Mouse (Mus musculus): Measurements from ENCODE around the gene Atp6v1a. TPM values are rescaled to one million over a fixed set of nuclear protein-coding genes. Genes with fewer than 3 reads are reported as not detected.

Atp6v1a gene
- total and polyA plus RNA-seq, 3 experiments: 75.0 to 104 (median 78.5) TPM

GRCm38 (mm10) chr16:44140186-44140787 lies 782 bp upstream of the Atp6v1a start:
- H3K27ac ChIP-seq (ENCODE audit: insufficient read depth, low read depth): peak overlapping the region; percentile 67
- no peaks in the 10 kb centered on the region for H3K9me3 ChIP-seq (replicated peaks; ENCODE audit: low read length)
- H3K4me3 ChIP-seq (replicated peaks in 1 of 3; ENCODE audit: low read depth in 2 of 3, low read length in 2 of 3, poor library complexity in 1 of 3): peak overlapping the region; percentile 75 to 93 (median 79)
- TF ChIP-seq KAT2A (IDR thresholded peaks at IDR 0.05; ENCODE audit: insufficient replicate concordance, low read length) (no peak), IRF4 (IDR thresholded peaks at IDR 0.05; ENCODE audit: low read depth, low read length) (peak; percentile 57; the same call in 1 of the 2 replicates), GABPA (IDR thresholded peaks at IDR 0.05; ENCODE audit: insufficient replicate concordance, low read depth, low read length) (no peak), BHLHE40 (IDR thresholded peaks at IDR 0.05; ENCODE audit: low read depth, low read length) (no peak), TBP (conservative IDR thresholded peaks at IDR 0.05; ENCODE audit: low read depth, low read length) (no peak), ZKSCAN1 (IDR thresholded peaks at IDR 0.05; ENCODE audit: borderline replicate concordance, low read depth, low read length) (no peak), ZC3H11A (IDR thresholded peaks at IDR 0.05; ENCODE audit: low read depth, low read length) (no peak), ZMIZ1 (IDR thresholded peaks at IDR 0.05; ENCODE audit: low read depth, low read length) (no peak), CHD2 (IDR thresholded peaks at IDR 0.05; ENCODE audit: low read length) (0 out of 2 replicates have a peak, but pooled peaks have one; percentile 37), PAX5 (IDR thresholded peaks at IDR 0.05; ENCODE audit: low read length) (no peak), E2F4 (IDR thresholded peaks at IDR 0.05; ENCODE audit: insufficient replicate concordance, low read depth, low read length) (no peak), TCF12 (IDR thresholded peaks at IDR 0.05; ENCODE audit: low read depth, low read length) (peak; percentile 40; the same call in 1 of the 2 replicates), JUND (conservative IDR thresholded peaks at IDR 0.05; ENCODE audit: low read depth, low read length) (no peak), MXI1 (IDR thresholded peaks at IDR 0.05; ENCODE audit: low read depth, low read length) (peak; percentile 79; the same call in 1 of the 2 replicates), MYC (IDR thresholded peaks at IDR 0.05; ENCODE audit: low read depth, low read length) (peak; percentile 68; the same call in 1 of the 2 replicates), SMC3 (IDR thresholded peaks at IDR 0.05; ENCODE audit: low read depth, low read length) (peak; percentile 12; the same call in 1 of the 2 replicates), SIN3A (IDR thresholded peaks at IDR 0.05; ENCODE audit: low read length) (peak; percentile 90; the same call in 1 of the 2 replicates), HCFC1 (IDR thresholded peaks at IDR 0.05; ENCODE audit: low read depth, low read length) (peak; percentile 55), NELFE (IDR thresholded peaks at IDR 0.05; ENCODE audit: low read depth, low read length) (no peak), NRF1 (IDR thresholded peaks at IDR 0.05; ENCODE audit: low read depth, low read length) (peak; percentile 35; the same call in 1 of the 2 replicates), MAZ (IDR thresholded peaks at IDR 0.05; ENCODE audit: low read depth, low read length) (peak; percentile 99), CTCF (conservative IDR thresholded peaks at IDR 0.05 in 1 of 2, IDR thresholded peaks at IDR 0.05 in 1 of 2; ENCODE audit: low read depth in 2 of 2, low read length in 2 of 2) (peak in 1 of 2 experiments; percentile 67; a peak in 2 of 4 replicates), CHD1 (IDR thresholded peaks at IDR 0.05; ENCODE audit: low read depth, low read length) (peak; percentile 16; the same call in 1 of the 2 replicates), POLR2A (IDR thresholded peaks at IDR 0.05; ENCODE audit: low read depth, low read length) (peak; percentile 30; the same call in 1 of the 2 replicates), EP300 (IDR thresholded peaks at IDR 0.05; ENCODE audit: low read length) (no peak), USF1 (IDR thresholded peaks at IDR 0.05; ENCODE audit: low read depth, low read length) (no peak), MEF2A (IDR thresholded peaks at IDR 0.05; ENCODE audit: borderline replicate concordance, low read depth, low read length) (no peak), RCOR1 (conservative IDR thresholded peaks at IDR 0.05; ENCODE audit: low read depth, low read length) (no peak), ZNF384 (IDR thresholded peaks at IDR 0.05; ENCODE audit: low read depth, low read length) (no peak), ELF1 (IDR thresholded peaks at IDR 0.05; ENCODE audit: low read depth, low read length) (peak; percentile 83), RAD21 (IDR thresholded peaks at IDR 0.05; ENCODE audit: low read depth, low read length) (peak; percentile 35), POLR2AphosphoS2 (IDR thresholded peaks at IDR 0.05; ENCODE audit: low read depth, low read length) (no peak), MAX (IDR thresholded peaks at IDR 0.05; ENCODE audit: low read length) (0 out of 2 replicates have a peak, but pooled peaks have one; percentile 25), JUN (IDR thresholded peaks at IDR 0.05; ENCODE audit: insufficient read depth, low read depth, low read length) (no peak), USF2 (conservative IDR thresholded peaks at IDR 0.05; ENCODE audit: low read depth, low read length) (no peak), UBTF (IDR thresholded peaks at IDR 0.05; ENCODE audit: low read depth, low read length) (peak; percentile 92), MAFK (IDR thresholded peaks at IDR 0.05; ENCODE audit: insufficient replicate concordance, low read length) (no peak), ETS1 (conservative IDR thresholded peaks at IDR 0.05; ENCODE audit: low read depth, low read length) (no peak)
- no peaks in the 10 kb centered on the region for H3K27me3 ChIP-seq (replicated peaks)
- H3K4me2 ChIP-seq (ENCODE audit: insufficient read depth, low read depth, poor library complexity, severe bottlenecking): peak overlapping the region; percentile 32; the same call in 1 of the 2 replicates
- dilution Hi-C loops (cut with MboI; ENCODE audit: extremely low pct_ligation_motif_present, extremely low pct_unique_long_range_greater_than_20kb, low sequenced_read_pairs) (no loop called here), in situ Hi-C loops (cut with MboI; ENCODE audit: low pct_ligation_motif_present, low pct_unique_long_range_greater_than_20kb, low sequenced_read_pairs) (no loop called here)
- peak; percentile 88 for DNase-seq (ENCODE audit: extremely low read depth)
- peaks cover 50% of the 10 kb centered on the region for H3K79me2 ChIP-seq (replicated peaks; ENCODE audit: control insufficient read depth, extremely low read depth, insufficient read depth, poor library complexity, severe bottlenecking)
- peaks cover 0 to 51% of the 10 kb centered on the region in 2 experiments; a peak in 2 of 4 replicates for H3K4me1 ChIP-seq (ENCODE audit: control insufficient read depth in 1 of 2, insufficient read depth in 2 of 2)
- peaks cover 0 to 18% of the 10 kb centered on the region in 2 experiments for H3K36me3 ChIP-seq (replicated peaks in 1 of 2; ENCODE audit: control insufficient read depth in 1 of 2, insufficient read depth in 1 of 2, low read length in 1 of 2)
- H3K9ac ChIP-seq (ENCODE audit: insufficient read depth, low read depth): peak overlapping the region; percentile 92
